Mouse (Mus musculus) lung, postnatal 0 days (tissue): ENCODE measurements at regions not wholly inside any gene's neighbourhood (a gene's known extent, or its start where the extent isn't known, plus 50 kb on each side); places are given as distances from the start of the nearest gene placed in this dataset.

ENCODE experiments used
- ATAC-seq: fragments of 200-750 bp; cut with Nextera tagmentation; 2 replicates; pipeline ENCODE4 v1.8.0; 2017; ENCODE audit warnings: moderate library complexity
- DNase-seq: peaks from one replicate; pipeline ENCODE4 v3.0.0-alpha.2; 2016; ENCODE audit warnings: low spot score
- H3K27ac ChIP-seq: fragments of 300-500 bp; sonication (generic); 2 replicates; pipeline ENCODE4 v1.5.1; 2014; ENCODE audit warnings: antibody characterized with exemption, mild to moderate bottlenecking, low read length, mixed read lengths
- H3K27me3 ChIP-seq: fragments of 300-500 bp; sonication (generic); replicated peaks from 2 replicates; pipeline ENCODE4 v1.6.1; 2014; ENCODE audit warnings: low read length, mixed read lengths; ENCODE audit not compliant: insufficient read depth
- H3K36me3 ChIP-seq: fragments of 300-500 bp; sonication (generic); 2 replicates; pipeline ENCODE4 v1.6.1; 2014; ENCODE audit warnings: low read length, mixed read lengths; ENCODE audit not compliant: insufficient read depth
- H3K4me1 ChIP-seq: fragments of 300-500 bp; sonication (generic); 2 replicates; pipeline ENCODE4 v1.6.1; 2014; ENCODE audit warnings: antibody characterized with exemption, low read depth, low read length, mixed read lengths; ENCODE audit not compliant: insufficient read depth
- H3K4me2 ChIP-seq: fragments of 300-500 bp; sonication (generic); replicated peaks from 2 replicates; pipeline ENCODE4 v1.6.1; 2014; ENCODE audit warnings: low read depth, mild to moderate bottlenecking, low read length, moderate library complexity, mixed read lengths
- H3K4me3 ChIP-seq: fragments of 300-500 bp; sonication (generic); 2 replicates; pipeline ENCODE4 v1.5.1; 2014; ENCODE audit warnings: low read depth, low read length
- H3K9ac ChIP-seq: fragments of 300-500 bp; sonication (generic); replicated peaks from 2 replicates; pipeline ENCODE4 v1.6.1; 2014; ENCODE audit warnings: low read depth, mild to moderate bottlenecking
- H3K9me3 ChIP-seq: fragments of 300-500 bp; sonication (generic); 2 replicates; pipeline ENCODE4 v1.6.1; 2016; ENCODE audit warnings: low read length, mixed read lengths
- CTCF ChIP-seq: IDR thresholded peaks from 2 replicates; pipeline ENCODE4 v1.5.1; 2016; ENCODE audit warnings: antibody characterized with exemption, mild to moderate bottlenecking
- EP300 ChIP-seq: IDR thresholded peaks from 2 replicates; pipeline ENCODE4 v1.6.1; 2016; ENCODE audit warnings: antibody characterized with exemption, mild to moderate bottlenecking, control low read depth
- WGBS: fragments of 180-500 bp; shearing (Covaris S2); extraction: QIAGEN DNeasy Blood & Tissue Kit; methylation state at CpG from one replicate; pipeline ENCODE4 v1.1.7; 2014; 5-methylcytosine and 5-hydroxymethylcytosine counted together

- Histone ChIP-seq H3K27me3 (no peaks in the 10 kb centered on the region), H3K27ac (no peak overlapping the region), H3K4me3 (no peak overlapping the region), H3K4me2 (no peak overlapping the region), H3K36me3 (no peaks in the 10 kb centered on the region), H3K9me3 (no peaks in the 10 kb centered on the region), H3K4me1 (no peaks in the 10 kb centered on the region), H3K9ac (no peak overlapping the region)
- WGBS, result 69% methylated on average over 8 of the region's 8 CpGs
- DNase-seq (no peak), ATAC-seq (no peak)
- TF ChIP-seq EP300, result no peak
- TF ChIP-seq CTCF, result no peak
These were observed 104.6 kb upstream of the Eci2 start for GRCm38 (mm10) chr13:35131272-35132185.

GRCm38 (mm10) chr13:35151629-35152028 lies 124.7 kb upstream of the Eci2 start:
- no peak for DNase-seq
- 74% methylated on average over 1 of the region's 1 CpGs for WGBS
- Histone ChIP-seq H3K4me2 (no peak overlapping the region), H3K27me3 (no peaks in the 10 kb centered on the region), H3K9me3 (no peaks in the 10 kb centered on the region), H3K4me1 (no peaks in the 10 kb centered on the region), H3K27ac (no peak overlapping the region), H3K9ac (no peak overlapping the region), H3K4me3 (no peak overlapping the region), H3K36me3 (no peaks in the 10 kb centered on the region)
- ATAC-seq, result no peak
- TF ChIP-seq EP300 (no peak), CTCF (no peak)

GRCm38 (mm10) chr13:35159456-35159855 lies 132.6 kb upstream of the Eci2 start:
- no peak for ATAC-seq
- 47% methylated on average over 3 of the region's 3 CpGs for WGBS

GRCm38 (mm10) chr13:35160767-35161166 lies 133.9 kb upstream of the Eci2 start:
- 55% methylated on average over 2 of the region's 2 CpGs for WGBS
- no peak overlapping the region for H3K4me2 ChIP-seq
- H3K27me3 ChIP-seq, result no peaks in the 10 kb centered on the region

More at GRCm38 (mm10) chr13:35159456-35159855, 132.6 kb upstream of the Eci2 start:
- Histone ChIP-seq H3K27ac (no peak overlapping the region), H3K9me3 (no peaks in the 10 kb centered on the region), H3K4me3 (no peak overlapping the region), H3K4me2 (no peak overlapping the region), H3K27me3 (no peaks in the 10 kb centered on the region), H3K36me3 (no peaks in the 10 kb centered on the region), H3K4me1 (no peaks in the 10 kb centered on the region), H3K9ac (no peak overlapping the region)
- no peak for DNase-seq
- TF ChIP-seq EP300 (no peak), CTCF (no peak)

GRCm38 (mm10) chr13:35166080-35166479 lies 139.2 kb upstream of the Eci2 start:
- Histone ChIP-seq H3K4me1 (no peaks in the 10 kb centered on the region), H3K9me3 (no peaks in the 10 kb centered on the region), H3K4me3 (no peak overlapping the region), H3K36me3 (no peaks in the 10 kb centered on the region), H3K27me3 (no peaks in the 10 kb centered on the region), H3K4me2 (no peak overlapping the region), H3K9ac (no peak overlapping the region), H3K27ac (no peak overlapping the region)
- WGBS, result 42% methylated on average over 5 of the region's 5 CpGs
- no peak for TF ChIP-seq EP300
- TF ChIP-seq CTCF, result peak; percentile 17; the same call in 1 of the 2 replicates
- peak; percentile 25 for DNase-seq
- ATAC-seq, result no peak

More at GRCm38 (mm10) chr13:35160767-35161166, 133.9 kb upstream of the Eci2 start:
- DNase-seq, result no peak
- TF ChIP-seq EP300 (no peak), CTCF (no peak)
- no peak overlapping the region for H3K9ac ChIP-seq
- ATAC-seq, result no peak
- no peaks in the 10 kb centered on the region for H3K9me3 ChIP-seq
- no peak overlapping the region for H3K4me3 ChIP-seq
- H3K36me3 ChIP-seq, result no peaks in the 10 kb centered on the region
- no peak overlapping the region for H3K27ac ChIP-seq
- H3K4me1 ChIP-seq, result no peaks in the 10 kb centered on the region

- H3K4me2 ChIP-seq, result no peak overlapping the region
- DNase-seq, result peak; percentile 10
- no peak overlapping the region for H3K27ac ChIP-seq
- H3K27me3 ChIP-seq, result no peaks in the 10 kb centered on the region
- no peak overlapping the region for H3K4me3 ChIP-seq
- no peaks in the 10 kb centered on the region for H3K9me3 ChIP-seq
- H3K4me1 ChIP-seq, result no peaks in the 10 kb centered on the region
- ATAC-seq, result no peak
- TF ChIP-seq CTCF (no peak), EP300 (no peak)
- H3K36me3 ChIP-seq, result no peaks in the 10 kb centered on the region
- no peak overlapping the region for H3K9ac ChIP-seq
- 41% methylated on average over 8 of the region's 8 CpGs for WGBS
These were observed 140.1 kb upstream of the Eci2 start for GRCm38 (mm10) chr13:35166831-35167541.
